Mouse (Mus musculus): ENCODE measurements around the gene Mapkapk2. TPM values are rescaled to one million over a fixed set of nuclear protein-coding genes. Genes with fewer than 3 reads are reported as not detected.

The Mapkapk2 gene
- polyA plus RNA-seq, 1 experiment from 2014 or later, result 60.3 TPM

DNA sequence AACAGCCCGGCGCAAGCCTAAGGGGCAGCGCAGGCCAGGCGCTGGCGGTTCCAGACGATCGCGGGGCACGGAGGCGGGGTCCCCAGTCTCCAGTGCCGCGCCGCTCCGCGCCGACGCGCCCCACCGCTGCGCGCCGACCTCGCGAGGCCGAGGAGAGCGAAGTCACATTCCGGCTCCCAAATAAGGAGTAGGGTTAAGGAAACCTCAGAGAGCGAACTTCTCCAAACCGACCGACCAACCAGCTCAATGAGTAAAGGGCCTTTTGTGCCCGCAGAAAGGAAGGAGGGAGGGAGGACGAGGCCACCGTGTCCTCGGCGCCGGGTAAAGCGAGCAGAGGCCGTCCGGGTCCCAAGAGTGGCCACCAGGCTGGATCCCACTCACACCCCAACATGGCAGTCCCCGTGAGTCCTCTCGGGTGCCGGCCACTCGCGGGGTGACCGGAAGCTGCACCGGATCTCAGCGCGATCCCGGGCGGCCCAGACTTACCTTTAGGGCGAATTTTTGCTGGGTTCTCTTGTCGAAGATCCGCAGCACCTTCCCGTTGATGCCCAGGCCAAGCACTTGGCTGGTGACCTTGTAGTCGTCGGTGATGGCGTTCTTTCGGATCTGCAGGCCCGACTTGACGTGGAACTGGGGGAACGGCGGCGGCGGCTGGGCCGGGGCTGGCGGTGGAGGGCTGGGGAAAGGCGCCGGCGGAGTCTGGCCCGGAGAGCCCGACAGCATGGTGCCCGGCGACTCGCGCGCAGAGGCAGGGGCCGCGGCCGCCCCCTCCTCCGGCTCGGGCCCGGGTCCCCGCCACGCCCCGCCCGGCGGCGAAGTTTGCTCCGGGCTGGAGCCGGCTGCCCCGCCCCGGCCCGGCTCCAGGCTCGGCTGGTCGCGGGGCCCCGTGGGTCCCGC is 575 bp downstream of the Mapkapk2 start:
- no peaks in the 10 kb centered on the region for H3K9me3 ChIP-seq
- peaks cover 45% of the 10 kb centered on the region for H3K4me1 ChIP-seq
- H3K27ac ChIP-seq, result peak overlapping the region; percentile 97
- WGBS, result under 1% methylated on average over 98 of the region's 98 CpGs
- H3K4me3 ChIP-seq, result peak overlapping the region; percentile 92
- H3K36me3 ChIP-seq, result no peaks in the 10 kb centered on the region
- no peaks in the 10 kb centered on the region for H3K27me3 ChIP-seq (ENCODE audit: insufficient read depth, poor library complexity, severe bottlenecking)
- DNase-seq (ENCODE audit: low spot score), result peak; percentile 89

DNA sequence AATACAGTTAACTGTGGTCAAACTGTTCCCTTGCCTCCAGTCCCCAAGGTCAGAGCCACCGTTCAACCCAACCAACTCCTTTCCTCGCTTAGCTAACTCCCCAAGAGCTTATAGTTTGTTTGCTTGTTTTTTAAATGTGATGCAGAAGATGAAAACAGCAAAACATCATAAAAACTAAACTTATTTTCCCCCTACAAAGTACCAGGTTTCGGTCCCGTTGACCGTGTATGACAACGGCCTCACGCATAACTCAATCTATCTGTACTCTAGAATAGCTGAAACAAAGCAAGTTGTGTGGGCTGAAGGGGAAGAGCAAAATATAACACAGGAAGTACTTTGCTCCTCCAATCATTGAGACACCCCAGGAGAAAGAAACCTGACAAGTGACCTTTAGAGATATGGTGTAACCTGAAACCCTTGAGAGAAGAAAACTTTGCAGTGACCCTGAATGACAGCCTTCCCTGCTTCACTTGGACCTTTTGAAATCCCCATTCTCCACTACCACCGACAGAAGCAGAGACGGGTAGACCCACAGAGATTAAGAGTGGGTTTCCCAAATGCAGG is 1.4 kb downstream of the Mapkapk2 start:
- Histone ChIP-seq H3K9me3 (no peaks in the 10 kb centered on the region), H3K4me3 (peak overlapping the region; percentile 92), H3K27ac (peak overlapping the region; percentile 97), H3K4me1 (peaks cover 54% of the 10 kb centered on the region), H3K27me3 (ENCODE audit: insufficient read depth, poor library complexity, severe bottlenecking) (no peaks in the 10 kb centered on the region), H3K36me3 (0 out of 2 replicates have a peak, but pooled peaks cover 2% of the 10 kb centered on the region)
- WGBS, result 18% methylated on average over 9 of the region's 9 CpGs
- no peak for DNase-seq (ENCODE audit: low spot score)

DNA sequence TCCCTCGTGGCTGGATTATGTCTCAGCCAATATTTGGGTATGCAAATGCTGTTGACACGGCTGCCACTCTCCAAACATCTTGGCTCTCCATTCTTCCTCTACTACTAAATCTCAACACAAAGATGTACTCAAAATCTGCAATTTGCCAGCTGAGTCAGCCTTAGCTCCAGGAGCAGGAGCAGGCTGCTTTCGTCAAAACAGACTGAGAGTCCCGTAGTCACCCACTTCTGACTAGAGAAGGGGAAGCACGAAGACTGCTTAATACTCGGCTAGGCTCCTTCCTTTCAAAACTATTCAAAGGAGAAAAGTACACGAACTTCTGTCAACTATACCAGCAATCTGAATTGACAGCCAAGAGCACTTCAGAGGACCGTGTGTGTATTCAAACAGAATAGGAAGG is 2.1 kb downstream of the Mapkapk2 start:
- 32% methylated on average over 8 of the region's 8 CpGs for WGBS
- Histone ChIP-seq H3K27me3 (ENCODE audit: insufficient read depth, poor library complexity, severe bottlenecking) (no peaks in the 10 kb centered on the region), H3K4me1 (peaks cover 60% of the 10 kb centered on the region), H3K27ac (peak overlapping the region; percentile 97), H3K36me3 (0 out of 2 replicates have a peak, but pooled peaks cover 2% of the 10 kb centered on the region), H3K9me3 (no peaks in the 10 kb centered on the region), H3K4me3 (peak overlapping the region; percentile 92)
- no peak for DNase-seq (ENCODE audit: low spot score)

DNA sequence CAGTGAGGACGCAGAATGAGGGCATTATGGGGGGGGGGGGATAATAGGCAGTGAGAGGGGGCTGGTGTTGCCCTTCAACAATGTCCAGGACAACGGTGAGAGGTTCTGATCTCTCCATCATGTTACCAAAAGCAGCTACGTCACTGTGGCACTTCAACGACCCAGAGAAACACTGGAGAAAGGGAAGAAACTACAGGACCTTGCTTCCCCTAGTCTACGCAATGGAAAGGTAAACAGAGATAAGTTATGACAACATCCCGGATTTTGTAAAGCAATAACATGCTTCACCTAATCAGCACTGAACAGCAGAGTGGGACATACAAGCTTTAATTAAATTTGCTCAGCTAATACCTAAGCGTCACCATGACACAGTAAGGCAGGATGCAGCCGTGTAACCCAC is 3.7 kb downstream of the Mapkapk2 start:
- H3K4me1 ChIP-seq, result peaks cover 77% of the 10 kb centered on the region
- H3K4me3 ChIP-seq, result no peak overlapping the region; the same call in 1 of the 2 replicates
- DNase-seq (ENCODE audit: low spot score), result no peak
- H3K27me3 ChIP-seq (ENCODE audit: insufficient read depth, poor library complexity, severe bottlenecking), result no peaks in the 10 kb centered on the region
- 0 out of 2 replicates have a peak, but pooled peaks cover 2% of the 10 kb centered on the region for H3K36me3 ChIP-seq
- no peaks in the 10 kb centered on the region for H3K9me3 ChIP-seq
- 54% methylated on average over 8 of the region's 8 CpGs for WGBS
- 0 out of 2 replicates have a peak overlapping the region, but pooled peaks have one; percentile 18 for H3K27ac ChIP-seq

DNA sequence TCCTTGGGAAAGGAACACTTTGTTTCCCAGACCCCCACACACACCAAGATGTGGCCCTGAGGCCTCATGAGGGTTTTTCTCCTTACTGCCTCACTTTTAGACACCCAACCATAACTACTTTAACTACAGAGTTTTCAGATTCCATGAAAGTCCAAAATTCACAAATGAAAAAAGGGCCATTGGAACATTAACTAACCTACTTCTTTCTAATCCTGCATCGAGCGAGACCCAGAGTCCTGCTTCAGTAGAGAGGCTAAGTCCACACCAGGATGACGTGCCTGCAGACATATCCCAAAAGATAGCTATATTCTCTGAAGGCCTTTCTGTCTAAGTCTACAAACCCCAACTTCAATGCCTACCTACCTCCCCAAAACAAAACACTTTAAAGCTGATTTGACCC is 4.8 kb downstream of the Mapkapk2 start:
- no peak for DNase-seq (ENCODE audit: low spot score)
- peak overlapping the region; percentile 12; the same call in 1 of the 2 replicates for H3K27ac ChIP-seq
- 89% methylated on average over 3 of the region's 3 CpGs for WGBS

DNA sequence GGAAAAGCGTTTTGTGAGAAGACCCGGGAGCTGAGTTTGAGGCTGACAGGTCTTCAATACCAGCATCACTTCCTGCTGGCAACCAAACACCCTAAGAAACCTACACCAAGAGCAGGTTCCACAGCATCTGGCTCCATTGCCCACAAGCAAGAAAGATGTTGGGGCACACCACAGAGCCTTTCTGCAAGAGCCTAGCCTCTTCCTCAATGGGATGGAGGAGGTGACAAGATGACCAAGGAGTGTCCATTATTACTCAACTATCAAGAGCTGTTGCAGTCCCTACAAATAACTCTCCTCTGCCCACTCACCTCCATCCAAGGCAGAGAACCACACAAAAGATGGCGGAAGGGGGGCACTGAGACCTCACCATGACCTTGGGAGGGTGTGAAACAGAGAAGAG is 5.5 kb downstream of the Mapkapk2 start:
- 79% methylated on average over 3 of the region's 3 CpGs for WGBS
- H3K27ac ChIP-seq, result peak overlapping the region; percentile 12

More for the DNA sequence above, 4.8 kb downstream of the Mapkapk2 start:
- H3K27me3 ChIP-seq (ENCODE audit: insufficient read depth, poor library complexity, severe bottlenecking), result no peaks in the 10 kb centered on the region
- H3K36me3 ChIP-seq, result 0 out of 2 replicates have a peak, but pooled peaks cover 2% of the 10 kb centered on the region
- no peaks in the 10 kb centered on the region for H3K9me3 ChIP-seq
- H3K4me1 ChIP-seq, result peaks cover 82% of the 10 kb centered on the region
- no peak overlapping the region for H3K4me3 ChIP-seq

DNA sequence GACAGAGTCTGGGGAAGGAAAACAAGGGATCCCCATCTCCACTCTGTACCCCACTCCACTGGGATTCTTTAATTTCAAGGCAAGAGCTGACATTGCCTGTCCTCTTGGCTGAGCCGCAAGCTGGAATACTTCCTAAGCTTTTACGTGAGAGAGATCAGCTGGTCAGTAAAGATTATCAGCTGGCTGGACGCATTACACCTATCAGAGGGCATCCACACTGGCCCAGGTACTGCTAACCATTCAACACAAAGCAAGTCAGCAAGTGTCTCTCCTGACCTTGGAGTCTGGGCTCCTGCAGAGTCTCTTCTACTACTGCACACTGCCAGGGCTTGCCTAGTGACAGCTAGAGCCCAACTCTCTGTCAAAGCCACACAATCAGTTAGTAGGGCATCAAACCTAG is 6.1 kb downstream of the Mapkapk2 start:
- Histone ChIP-seq H3K27ac (peak overlapping the region; percentile 88), H3K27me3 (ENCODE audit: insufficient read depth, poor library complexity, severe bottlenecking) (no peaks in the 10 kb centered on the region), H3K4me3 (no peak overlapping the region), H3K36me3 (0 out of 2 replicates have a peak, but pooled peaks cover 2% of the 10 kb centered on the region), H3K4me1 (peaks cover 95% of the 10 kb centered on the region), H3K9me3 (no peaks in the 10 kb centered on the region)
- WGBS, result 51% methylated on average over 3 of the region's 3 CpGs
- no peak for DNase-seq (ENCODE audit: low spot score)

More for the DNA sequence above, 5.5 kb downstream of the Mapkapk2 start:
- Histone ChIP-seq H3K9me3 (no peaks in the 10 kb centered on the region), H3K27me3 (ENCODE audit: insufficient read depth, poor library complexity, severe bottlenecking) (no peaks in the 10 kb centered on the region), H3K4me1 (peaks cover 88% of the 10 kb centered on the region), H3K4me3 (no peak overlapping the region), H3K36me3 (0 out of 2 replicates have a peak, but pooled peaks cover 2% of the 10 kb centered on the region)
- DNase-seq (ENCODE audit: low spot score), result no peak

DNA sequence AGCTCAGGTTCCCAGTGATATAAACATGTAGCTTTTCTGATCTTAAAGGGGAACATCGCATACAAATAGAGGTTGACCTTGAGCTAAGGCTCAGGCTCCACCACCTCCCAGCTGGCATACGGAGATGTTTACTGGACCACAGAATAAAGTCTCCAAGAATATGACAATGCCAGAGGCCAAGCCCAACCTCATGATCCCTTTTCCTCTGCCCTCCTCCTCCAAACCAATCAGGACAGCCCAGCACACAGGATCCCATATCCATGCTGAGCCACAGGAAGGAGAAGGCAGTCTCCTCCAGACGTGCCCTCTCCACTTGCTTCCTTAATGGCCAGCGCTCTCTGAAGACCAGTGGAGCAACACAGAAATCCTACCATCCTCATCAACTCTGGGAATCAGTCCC is 6.7 kb downstream of the Mapkapk2 start:
- H3K4me3 ChIP-seq, result peak overlapping the region; percentile 40

DNA sequence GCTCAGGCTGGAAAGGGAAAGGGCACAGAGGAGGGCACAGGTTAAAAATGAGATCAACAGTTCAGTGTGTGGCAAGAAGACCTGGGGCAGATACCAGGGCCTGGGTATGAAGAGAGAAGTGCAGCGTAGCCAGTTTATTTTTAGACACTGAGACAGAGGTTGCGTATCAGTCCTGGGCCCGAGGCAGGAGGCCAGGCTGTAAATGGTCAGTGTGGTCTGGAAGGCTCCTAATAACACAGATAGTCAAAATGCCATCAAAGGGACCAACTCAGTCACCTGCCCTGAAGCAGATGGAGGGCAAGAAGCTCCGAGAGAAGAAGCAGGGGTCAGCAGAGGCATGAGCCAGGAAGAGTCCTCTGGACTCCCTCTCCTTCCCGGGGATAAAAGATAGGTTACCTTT is 7.4 kb downstream of the Mapkapk2 start:
- Histone ChIP-seq H3K27me3 (ENCODE audit: insufficient read depth, poor library complexity, severe bottlenecking) (no peaks in the 10 kb centered on the region), H3K27ac (peak overlapping the region; percentile 88), H3K9me3 (no peaks in the 10 kb centered on the region), H3K4me3 (peak overlapping the region; percentile 40), H3K36me3 (0 out of 2 replicates have a peak, but pooled peaks cover 2% of the 10 kb centered on the region), H3K4me1 (peaks cover 100% of the 10 kb centered on the region)
- WGBS, result 30% methylated on average over 5 of the region's 5 CpGs
- no peak for DNase-seq (ENCODE audit: low spot score)

More for the DNA sequence above, 6.7 kb downstream of the Mapkapk2 start:
- Histone ChIP-seq H3K4me1 (peaks cover 100% of the 10 kb centered on the region), H3K27me3 (ENCODE audit: insufficient read depth, poor library complexity, severe bottlenecking) (no peaks in the 10 kb centered on the region), H3K27ac (peak overlapping the region; percentile 88), H3K36me3 (0 out of 2 replicates have a peak, but pooled peaks cover 2% of the 10 kb centered on the region), H3K9me3 (no peaks in the 10 kb centered on the region)
- no peak for DNase-seq (ENCODE audit: low spot score)
- 62% methylated on average over 4 of the region's 4 CpGs for WGBS

DNA sequence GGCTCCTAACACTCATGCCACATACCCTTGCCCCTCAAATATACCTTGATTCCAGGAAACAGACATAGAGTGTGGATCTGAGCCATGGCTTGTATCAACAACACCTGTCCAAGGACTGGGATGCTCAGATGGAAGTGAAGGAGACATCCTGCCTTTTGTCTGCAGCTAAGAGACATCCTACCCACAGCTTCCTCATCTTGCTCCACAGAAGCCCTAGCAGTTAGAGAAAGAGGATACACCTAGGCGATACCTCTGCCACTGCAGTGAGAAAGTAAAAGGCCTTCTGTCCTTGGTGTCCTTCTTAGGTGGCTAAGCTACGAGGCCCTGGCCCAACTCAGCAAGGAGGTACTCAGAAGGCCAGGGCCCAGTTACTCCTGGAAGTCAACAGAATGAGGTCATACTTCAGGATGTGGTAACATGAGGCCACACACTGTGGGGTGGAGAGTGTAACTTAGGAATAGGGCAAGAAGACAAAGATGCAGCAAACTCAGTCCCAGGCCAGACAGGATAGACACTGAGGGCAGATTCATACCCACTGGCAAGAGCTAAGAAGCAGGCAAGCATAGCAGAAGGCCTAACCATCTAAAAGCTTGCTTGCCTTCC is 8.0 kb downstream of the Mapkapk2 start:
- peak overlapping the region; percentile 40 for H3K4me3 ChIP-seq
- H3K4me1 ChIP-seq, result peaks cover 100% of the 10 kb centered on the region
- whole genome bisulfite sequencing, result 47% methylated on average over 2 of the region's 2 CpGs
- H3K9me3 ChIP-seq, result no peaks in the 10 kb centered on the region
- 0 out of 2 replicates have a peak, but pooled peaks cover 2% of the 10 kb centered on the region for H3K36me3 ChIP-seq
- H3K27ac ChIP-seq, result peak overlapping the region; percentile 88
- DNase-seq (ENCODE audit: low spot score), result no peak
- H3K27me3 ChIP-seq (ENCODE audit: insufficient read depth, poor library complexity, severe bottlenecking), result no peaks in the 10 kb centered on the region

DNA sequence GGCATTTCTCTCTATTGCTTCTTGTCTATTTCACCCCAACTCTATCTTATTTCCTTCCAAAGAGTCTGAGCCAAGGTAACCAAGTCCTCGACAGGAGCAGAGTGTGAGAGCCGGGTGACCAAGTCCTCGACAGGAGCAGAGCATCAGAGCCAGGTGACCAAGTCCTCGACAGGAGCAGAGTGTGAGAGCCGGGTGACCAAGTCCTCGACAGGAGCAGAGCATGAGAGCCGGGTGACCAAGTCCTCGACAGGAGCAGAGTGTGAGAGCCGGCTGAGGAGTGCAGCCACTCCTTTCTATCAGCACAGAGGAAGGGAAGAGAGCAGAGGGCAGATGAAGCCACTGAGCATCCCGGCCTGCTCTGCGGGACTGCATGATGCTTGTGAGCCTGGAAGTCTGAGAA is 9.1 kb downstream of the Mapkapk2 start:
- 31% methylated on average over 11 of the region's 11 CpGs for WGBS
- H3K4me3 ChIP-seq, result 0 out of 2 replicates have a peak overlapping the region, but pooled peaks have one; percentile 24
- H3K36me3 ChIP-seq, result 0 out of 2 replicates have a peak, but pooled peaks cover 2% of the 10 kb centered on the region
- no peaks in the 10 kb centered on the region for H3K27me3 ChIP-seq (ENCODE audit: insufficient read depth, poor library complexity, severe bottlenecking)
- H3K27ac ChIP-seq, result peak overlapping the region; percentile 88
- H3K9me3 ChIP-seq, result no peaks in the 10 kb centered on the region
- no peak for DNase-seq (ENCODE audit: low spot score)
- H3K4me1 ChIP-seq, result peaks cover 100% of the 10 kb centered on the region

DNA sequence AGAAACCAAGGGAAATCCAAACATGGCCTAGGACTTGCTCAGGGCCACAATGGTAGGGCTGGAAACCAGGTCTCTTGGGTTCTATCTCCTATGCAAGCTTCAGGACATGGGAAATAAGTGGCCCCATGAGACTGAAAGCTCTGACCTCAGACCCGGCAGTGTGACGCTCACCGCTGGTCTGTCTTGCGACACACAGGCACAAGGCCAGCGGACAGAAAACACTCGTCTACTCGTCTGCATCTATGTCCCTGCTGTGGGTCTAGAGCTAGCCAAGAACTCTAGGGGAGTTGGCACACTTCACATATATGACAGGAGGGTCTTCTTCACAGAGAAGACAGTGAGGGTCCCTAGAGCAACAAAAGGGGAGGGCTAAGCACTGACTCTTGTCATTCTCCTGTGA is 10.7 kb downstream of the Mapkapk2 start:
- Histone ChIP-seq H3K27ac (peak overlapping the region; percentile 32; the same call in 1 of the 2 replicates), H3K4me1 (peaks cover 99% of the 10 kb centered on the region), H3K4me3 (0 out of 2 replicates have a peak overlapping the region, but pooled peaks have one; percentile 1), H3K27me3 (ENCODE audit: insufficient read depth, poor library complexity, severe bottlenecking) (no peaks in the 10 kb centered on the region), H3K9me3 (no peaks in the 10 kb centered on the region), H3K36me3 (0 out of 2 replicates have a peak, but pooled peaks cover 2% of the 10 kb centered on the region)
- WGBS, result 47% methylated on average over 7 of the region's 7 CpGs
- DNase-seq (ENCODE audit: low spot score), result no peak
